Mouse (Mus musculus): ENCODE data around the gene Arrdc5. TPM values are rescaled to one million over a fixed set of nuclear protein-coding genes. Genes with fewer than 3 reads are reported as not detected.

The Arrdc5 gene
- not detected for total RNA-seq (2021)
- long read RNA-seq, experiment 1 = 0 reads
- long read RNA-seq, experiment 2 = 0 reads

- DNase-seq (ENCODE audit: low spot score in 2 of 2) = no peak
Measured at GRCm38 (mm10) chr17:56300186-56300585, at the start of gene Arrdc5. Gene Arrdc5, minus strand, starts transcription at chr17:56300286.

DNA sequence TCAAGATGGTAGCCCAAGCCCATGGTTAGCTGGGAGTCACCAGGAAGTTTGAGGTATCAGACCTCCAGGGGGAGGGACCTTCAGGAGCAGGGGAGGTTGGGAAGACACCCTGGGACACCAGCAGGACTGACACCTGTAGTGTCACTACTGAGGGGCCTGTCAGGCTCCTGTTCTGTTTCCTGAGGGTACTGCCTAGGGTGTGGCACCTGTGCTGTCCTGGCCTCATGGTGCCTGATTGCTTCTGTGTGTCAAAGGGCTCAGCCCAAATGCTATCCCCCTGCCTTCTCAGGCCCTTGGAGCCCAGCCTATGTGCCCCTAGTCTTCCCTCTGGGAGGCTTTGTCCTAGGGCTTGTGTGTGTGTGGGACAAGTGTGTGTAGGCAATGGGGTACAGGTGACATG, 48.5 kb upstream of the Arrdc5 start:
- no peak for DNase-seq (ENCODE audit: low spot score in 2 of 2)

DNA sequence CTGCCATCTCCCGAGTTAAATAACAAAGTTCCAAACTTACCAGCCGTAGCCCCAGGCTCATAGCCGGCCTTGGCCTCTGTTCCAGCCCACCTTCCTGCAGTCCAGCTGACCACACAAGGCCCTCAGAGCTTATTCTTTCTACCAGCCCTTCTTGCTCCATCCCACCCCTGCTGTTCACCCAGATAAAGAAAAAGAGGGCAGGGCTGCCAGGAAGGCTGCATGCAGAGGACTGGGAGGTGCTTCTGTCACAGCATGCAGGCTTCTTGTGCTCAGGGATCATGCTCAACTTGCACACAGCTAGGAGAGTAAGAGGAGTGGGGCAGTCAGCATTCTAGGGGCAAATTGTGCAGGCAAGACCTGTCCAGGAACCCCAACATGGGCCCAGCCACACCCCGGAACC, 48.0 kb upstream of the Arrdc5 start:
- no peak for DNase-seq (ENCODE audit: low spot score in 2 of 2)

DNA sequence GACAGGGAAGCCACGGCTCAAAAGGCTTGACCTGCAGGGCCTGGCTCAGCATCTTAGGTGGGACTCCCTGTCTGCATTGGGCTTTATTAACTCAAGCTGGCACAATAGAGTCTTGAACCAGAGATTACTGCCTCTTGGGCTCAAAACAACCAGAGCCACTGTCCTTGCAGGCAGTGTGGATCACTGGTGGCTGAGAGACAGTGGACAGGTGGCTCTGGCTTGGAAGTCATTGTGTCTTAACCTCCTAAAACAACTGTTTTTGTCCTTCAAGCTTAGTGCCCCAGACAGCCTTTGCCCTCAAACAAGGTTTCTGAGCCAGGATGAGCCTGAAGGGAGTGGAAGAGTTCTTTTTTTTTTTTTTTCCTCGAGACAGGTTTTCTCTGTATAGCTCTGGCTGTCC, 45.3 kb upstream of the Arrdc5 start:
- no peak for DNase-seq (ENCODE audit: low spot score in 2 of 2)

GRCm38 (mm10) chr17:56343466-56343865, 43.4 kb upstream of the Arrdc5 start:
- no peak for DNase-seq (ENCODE audit: low spot score in 2 of 2)

GRCm38 (mm10) chr17:56340717-56341116, 40.6 kb upstream of the Arrdc5 start:
- DNase-seq (ENCODE audit: low spot score in 2 of 2) = no peak

DNA sequence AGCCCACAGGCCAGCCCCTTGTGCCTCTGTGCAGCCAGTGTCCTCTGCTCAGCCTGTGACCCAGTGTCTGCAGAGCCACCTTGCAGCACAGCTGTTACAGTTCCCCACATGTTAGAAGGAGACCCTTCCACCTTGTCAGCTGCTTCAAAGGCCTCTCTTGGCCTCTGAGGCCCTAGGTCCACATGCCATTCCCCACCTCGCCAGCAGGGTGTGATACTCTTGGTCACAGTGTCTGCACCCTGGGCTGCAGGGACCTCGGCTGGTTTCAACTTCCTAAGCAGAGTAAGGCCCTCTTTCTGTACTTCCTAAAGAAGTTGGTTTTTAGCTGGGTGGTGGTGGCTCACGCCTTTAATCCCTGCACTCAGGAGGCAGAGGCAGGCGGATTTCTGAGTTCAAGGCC, 38.8 kb upstream of the Arrdc5 start:
- DNase-seq (ENCODE audit: low spot score in 2 of 2) = no peak

DNA sequence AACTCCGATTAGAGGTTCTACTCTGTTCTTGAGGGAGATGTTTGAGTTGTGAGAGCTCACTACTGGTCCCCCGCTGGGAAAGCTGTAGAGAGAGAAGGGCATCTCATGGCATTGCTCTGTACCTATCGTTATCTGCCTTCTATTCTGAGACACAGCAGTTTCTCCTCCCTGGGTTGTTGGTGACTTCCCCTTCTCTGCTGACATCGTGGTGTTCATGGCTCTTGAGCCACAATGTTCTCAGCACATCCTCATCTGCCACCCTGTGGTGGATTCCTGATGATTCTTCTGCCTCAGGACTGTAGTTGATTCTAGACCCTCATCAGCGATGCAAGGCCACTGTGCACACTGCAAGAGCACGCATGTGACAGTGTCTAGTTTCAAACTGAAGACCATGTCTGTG, 37.7 kb upstream of the Arrdc5 start:
- DNase-seq (ENCODE audit: low spot score in 2 of 2) = no peak

GRCm38 (mm10) chr17:56337190-56337589, 37.1 kb upstream of the Arrdc5 start:
- peak in 1 of 2 experiments; percentile 37 for DNase-seq (ENCODE audit: low spot score in 2 of 2)

- no peak for DNase-seq (ENCODE audit: low spot score in 2 of 2)
Measured at GRCm38 (mm10) chr17:56332987-56333386, 32.9 kb upstream of the Arrdc5 start.

GRCm38 (mm10) chr17:56331256-56331655, 31.2 kb upstream of the Arrdc5 start:
- DNase-seq (ENCODE audit: low spot score in 2 of 2) = no peak

DNA sequence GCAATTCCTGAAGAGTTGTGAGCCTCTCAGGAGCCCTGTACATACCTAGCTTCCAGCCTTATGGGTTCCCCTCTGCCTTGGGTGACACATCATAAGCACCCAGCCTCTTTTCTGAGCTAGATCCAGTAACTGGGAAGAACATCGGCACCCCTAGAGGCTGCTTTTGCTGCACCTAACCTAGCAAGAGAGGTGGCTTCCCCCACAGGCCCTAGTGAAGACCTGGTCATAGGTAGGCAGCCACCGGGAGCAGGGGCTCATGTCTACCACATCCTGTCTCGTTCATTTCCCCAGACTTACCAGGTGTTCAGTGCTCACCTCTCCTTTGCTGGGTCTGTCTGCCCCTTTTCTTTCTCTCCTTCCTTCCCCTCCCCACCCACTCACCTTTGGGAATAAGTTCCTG, 30.3 kb upstream of the Arrdc5 start:
- DNase-seq (ENCODE audit: low spot score in 2 of 2) = no peak

DNA sequence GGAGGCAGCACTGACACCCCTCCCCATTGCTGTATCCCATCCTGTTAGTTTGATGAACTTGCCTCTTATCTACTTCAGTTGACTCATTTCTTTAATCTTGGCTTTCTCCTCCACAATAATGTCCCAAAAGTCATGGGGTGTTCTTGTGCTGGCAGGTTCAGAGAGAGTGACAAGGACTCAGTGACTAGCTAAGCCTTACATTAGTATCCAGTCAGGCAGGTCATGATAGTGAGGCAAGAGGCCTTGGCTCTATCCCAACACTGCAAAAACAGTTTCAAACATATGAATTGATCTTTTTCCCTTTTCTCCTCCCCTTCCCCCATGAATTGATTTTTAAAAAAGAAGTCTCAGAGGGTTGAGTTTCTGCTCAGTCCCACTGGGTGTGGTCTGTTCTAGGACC, 29.2 kb upstream of the Arrdc5 start:
- no peak for DNase-seq (ENCODE audit: low spot score in 2 of 2)

DNA sequence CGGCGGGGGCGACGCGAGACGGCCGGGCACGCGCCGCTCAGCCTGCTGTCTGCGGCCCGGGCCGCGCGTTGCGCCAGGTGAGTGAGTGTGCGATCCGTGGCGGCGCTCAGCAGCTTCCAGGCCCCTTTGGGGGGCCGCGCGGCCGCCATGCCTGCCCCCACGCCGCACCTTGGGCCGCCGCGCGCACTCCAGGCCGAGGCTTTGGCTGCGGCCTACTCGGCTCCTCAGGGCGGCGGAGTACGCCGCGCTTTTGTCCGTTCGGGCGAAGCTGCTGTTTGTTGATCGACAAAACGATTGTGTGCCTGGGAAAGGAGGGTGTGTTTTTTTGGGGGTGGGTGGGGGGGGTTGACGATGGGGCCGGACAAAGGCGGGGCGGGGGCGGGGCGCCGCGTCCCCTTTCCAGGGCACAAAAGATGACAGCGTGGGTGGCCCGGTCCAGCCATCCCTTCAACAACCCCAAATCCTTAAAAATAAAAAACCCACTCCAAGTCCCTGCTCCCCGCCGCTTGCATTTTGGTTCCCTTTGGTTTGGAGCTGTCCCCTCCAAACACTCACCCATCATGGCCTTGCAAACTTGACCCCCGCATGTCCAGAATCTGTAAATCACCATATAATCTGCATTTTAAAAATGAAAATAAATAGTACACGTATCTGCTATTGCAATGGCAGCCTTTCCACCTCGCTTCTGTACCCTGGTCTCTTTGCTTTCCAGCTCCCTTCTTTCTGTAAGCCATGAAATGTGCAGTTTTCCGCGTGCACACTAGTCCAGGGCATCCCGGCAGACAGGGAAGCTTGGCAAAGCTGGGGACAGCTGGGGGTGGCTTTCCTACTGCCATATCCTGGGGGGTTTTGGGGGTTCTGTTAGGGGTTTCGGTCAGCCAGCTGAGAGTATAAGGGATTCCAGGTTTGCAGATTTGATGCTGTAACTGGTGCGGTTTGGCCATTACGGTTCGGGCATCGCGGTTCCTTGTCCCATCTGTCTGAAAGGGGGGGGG, 26.4 kb upstream of the Arrdc5 start:
- no peak for DNase-seq (ENCODE audit: low spot score in 2 of 2)

DNA sequence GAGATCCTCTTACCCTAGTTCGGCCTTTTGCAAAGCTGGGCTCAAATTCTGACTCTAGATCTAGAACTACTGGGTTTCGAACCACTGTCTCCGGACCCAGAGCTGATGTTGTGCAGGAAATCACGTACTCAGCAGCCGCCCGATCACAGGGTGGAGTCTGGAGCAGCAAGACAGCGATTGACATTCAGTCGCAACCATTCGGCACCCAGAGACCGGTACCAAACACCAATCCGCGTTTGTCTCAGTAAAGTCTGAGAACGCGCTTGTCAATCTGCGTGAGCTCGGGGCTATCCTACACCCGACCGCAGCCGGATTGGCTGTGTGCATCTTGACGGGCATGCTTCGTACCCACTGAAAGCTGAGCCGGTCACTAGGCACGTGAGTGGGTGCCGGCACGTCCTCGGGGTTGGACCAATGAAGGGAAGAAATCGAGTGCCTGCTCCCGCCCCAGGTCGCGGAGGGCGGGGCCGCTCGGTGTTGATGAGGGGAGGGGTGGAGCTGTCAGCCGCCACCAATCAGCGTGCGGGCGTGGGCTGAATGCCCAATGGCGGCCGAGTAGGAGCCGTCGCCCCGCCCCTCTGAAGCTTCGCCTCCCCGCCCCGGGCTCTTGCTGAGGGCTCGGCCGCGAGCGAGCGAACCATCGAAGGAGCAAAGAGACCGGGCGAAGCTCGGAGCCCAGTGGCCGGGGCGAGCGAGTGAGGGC, 25.5 kb upstream of the Arrdc5 start, which contains the start of gene Kdm4b:
Gene Kdm4b (plus strand): TSS at position 613 of the 703 bp plus-strand sequence.
- peak; percentile 95 to 98 for DNase-seq (ENCODE audit: low spot score in 2 of 2)

DNA sequence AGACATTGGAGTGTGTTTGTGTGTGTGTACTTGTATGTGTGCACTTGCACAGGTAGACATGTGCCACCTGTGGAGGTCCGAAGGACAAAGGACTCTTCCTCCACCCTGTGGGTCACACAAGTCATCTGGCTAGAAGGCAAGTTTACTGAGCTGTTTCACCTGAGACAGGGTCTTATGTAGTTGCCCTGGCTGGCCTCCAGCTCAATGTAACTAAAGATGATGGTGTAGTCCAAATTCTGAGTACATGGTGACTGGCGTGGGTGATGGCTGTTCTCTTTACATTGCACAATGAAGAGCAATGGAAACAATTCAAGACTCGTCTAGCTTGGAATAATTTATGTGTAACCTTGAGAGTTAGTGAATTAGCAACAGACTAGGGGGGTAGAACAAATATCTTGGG, 24.3 kb upstream of the Arrdc5 start:
- no peak for DNase-seq (ENCODE audit: low spot score in 2 of 2)

- no peak for DNase-seq (ENCODE audit: low spot score in 2 of 2)
Measured at GRCm38 (mm10) chr17:56309191-56309945, 9.3 kb upstream of the Arrdc5 start.

GRCm38 (mm10) chr17:56308088-56308487, 8.0 kb upstream of the Arrdc5 start:
- no peak for DNase-seq (ENCODE audit: low spot score in 2 of 2)

DNA sequence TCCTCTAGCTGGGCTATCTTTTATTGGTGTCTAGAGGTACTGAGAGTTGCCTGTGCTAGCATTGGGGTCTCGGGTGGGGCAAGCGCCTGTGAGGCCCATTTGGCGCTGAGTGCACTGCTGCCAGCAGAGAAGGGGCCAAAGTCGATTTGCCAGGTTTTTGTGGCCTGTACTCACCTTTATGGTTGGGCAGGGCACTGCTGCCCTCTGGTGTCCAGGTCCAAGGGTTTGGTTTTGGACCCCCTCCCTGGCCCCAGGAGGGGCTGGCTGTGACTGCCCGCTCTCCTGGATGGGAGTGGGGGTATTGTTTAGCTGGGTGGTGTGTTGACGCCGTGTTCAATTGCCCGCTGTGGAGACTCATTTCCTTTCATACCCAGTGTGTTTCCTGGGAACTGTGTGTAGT, 5.7 kb upstream of the Arrdc5 start:
- DNase-seq (ENCODE audit: low spot score in 2 of 2) = no peak

DNA sequence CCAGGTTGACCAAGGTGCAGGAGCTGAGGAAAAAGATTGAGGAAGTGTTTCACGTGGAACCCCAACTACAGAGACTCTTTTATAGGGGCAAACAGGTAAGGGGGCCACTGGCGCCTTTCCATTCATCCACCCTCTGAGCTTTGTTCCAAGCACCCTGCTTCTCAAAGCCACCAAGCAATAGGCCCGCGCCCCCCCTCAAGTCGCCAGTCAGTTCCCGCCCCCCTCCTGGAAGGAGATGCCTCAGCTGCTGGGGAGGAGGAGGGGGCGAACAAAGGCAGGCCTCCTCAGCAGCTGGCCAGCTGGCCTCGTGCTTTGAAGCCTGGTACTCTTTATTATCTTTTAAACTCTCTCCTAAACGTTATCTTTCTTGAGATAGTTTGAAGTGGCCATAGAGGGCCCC, 5.1 kb upstream of the Arrdc5 start:
- DNase-seq (ENCODE audit: low spot score in 2 of 2) = no peak

GRCm38 (mm10) chr17:56304718-56305117, 4.6 kb upstream of the Arrdc5 start:
- DNase-seq (ENCODE audit: low spot score in 2 of 2) = no peak

All from adrenal gland, postnatal 4 days (tissue).